Comparison of ENCODE assay signal across 23 mouse cellular contexts in genomic region chr11:116036671-116037070, GRCm38 (mm10). TPM values are rescaled to one million over a fixed set of nuclear protein-coding genes. Genes with fewer than 3 reads are reported as not detected.
DNase-seq lines count a peak whose midpoint lies in the region; ATAC-seq and TF ChIP-seq lines count a peak whose summit lies in the region.
"Had no signal": no experiment of that assay in that cellular context is flagged by ENCODE, and none has a peak within 500 bp of the region (broad histone marks: within the 10 kb centered on the region; RNA-seq: fewer than 3 reads in every experiment).

No protein-coding gene starts in this region.

- peak overlapping the region; percentile 66; the same call in 1 of the 2 replicates for H3K27ac ChIP-seq in layer of hippocampus, adult 2 months
- no peak overlapping the region for H3K27ac ChIP-seq in midbrain, embryonic 11.5 days (ENCODE audit: low read depth, low read length)
- H3K27ac ChIP-seq in midbrain, embryonic 16.5 days (ENCODE audit: low read length), result no peak overlapping the region
- H3K27ac ChIP-seq in CH12.LX (ENCODE audit: insufficient read depth, low read depth) (no peak overlapping the region), MEL (ENCODE audit: control insufficient read depth, low read depth, low read length) (no peak overlapping the region)
- no peak overlapping the region for H3K27ac ChIP-seq in cerebellum, adult 2 months (ENCODE audit: insufficient read depth, low read length)

- TF ChIP-seq CTCF in layer of hippocampus, adult 2 months (conservative IDR thresholded peaks at IDR 0.05), result no peak
- TF ChIP-seq CTCF in CH12.LX (conservative IDR thresholded peaks at IDR 0.05 in 1 of 2, IDR thresholded peaks at IDR 0.05 in 1 of 2; ENCODE audit: low read depth in 2 of 2, low read length in 2 of 2), result no peak
- no peak for TF ChIP-seq CTCF in MEL (IDR thresholded peaks at IDR 0.05 in 2 of 3, conservative IDR thresholded peaks at IDR 0.05 in 1 of 3; ENCODE audit: control insufficient read depth in 1 of 3, insufficient read depth in 1 of 3, low read depth in 2 of 3, low read length in 3 of 3, poor library complexity in 1 of 3, severe bottlenecking in 1 of 3)
- no peak for TF ChIP-seq CTCF in cerebellum, adult 2 months (IDR thresholded peaks at IDR 0.05; ENCODE audit: borderline replicate concordance, insufficient read depth, low read depth, low read length)

- no peak for ATAC-seq in midbrain, embryonic 11.5 days (ENCODE audit: low FRiP score)
- no peak for ATAC-seq in midbrain, embryonic 16.5 days
- ATAC-seq: activated CD4-positive, CD25-positive, alpha-beta regulatory T cell, adult 4 months; CD4-positive, CD25-positive, alpha-beta regulatory T cell, adult 4 months; Patski had no signal

- H3K9me3 ChIP-seq in midbrain, embryonic 11.5 days (ENCODE audit: control insufficient read depth, low read length), result no peaks in the 10 kb centered on the region
- no peaks in the 10 kb centered on the region for H3K9me3 ChIP-seq in midbrain, embryonic 16.5 days (replicated peaks; ENCODE audit: control insufficient read depth, low read length, poor library complexity, severe bottlenecking)
- H3K9me3 ChIP-seq in CH12.LX (replicated peaks; ENCODE audit: low read length), result peaks cover 4% of the 10 kb centered on the region
- H3K9me3 ChIP-seq in MEL (replicated peaks; ENCODE audit: insufficient read depth, low read length), result no peaks in the 10 kb centered on the region
- H3K9me3 ChIP-seq: G1E had no signal

- H3K4me2 ChIP-seq in midbrain, embryonic 11.5 days, result no peak overlapping the region
- no peak overlapping the region for H3K4me2 ChIP-seq in midbrain, embryonic 16.5 days (ENCODE audit: low read length)
- H3K4me2 ChIP-seq in CH12.LX (ENCODE audit: insufficient read depth, low read depth, poor library complexity, severe bottlenecking), result no peak overlapping the region

- dilution Hi-C loops in CH12.LX (cut with MboI; ENCODE audit: extremely low pct_ligation_motif_present, extremely low pct_unique_long_range_greater_than_20kb, low sequenced_read_pairs), result no loop called here

- no peaks in the 10 kb centered on the region for H3K27me3 ChIP-seq in midbrain, embryonic 11.5 days (ENCODE audit: control insufficient read depth, insufficient read depth, low read length)
- H3K27me3 ChIP-seq in midbrain, embryonic 16.5 days (ENCODE audit: control insufficient read depth, insufficient read depth, low read depth, low read length), result no peaks in the 10 kb centered on the region
- H3K27me3 ChIP-seq in CH12.LX (replicated peaks) (no peaks in the 10 kb centered on the region), MEL (ENCODE audit: control insufficient read depth in 1 of 2, insufficient read depth in 2 of 2, low read length in 2 of 2) (no peaks in the 10 kb centered on the region)
- no peaks in the 10 kb centered on the region for H3K27me3 ChIP-seq in cerebellum, adult 2 months (ENCODE audit: control insufficient read depth, insufficient read depth, low read length)
- H3K27me3 ChIP-seq: Patski had no signal

- no peak overlapping the region for H3K9ac ChIP-seq in midbrain, embryonic 11.5 days (ENCODE audit: low read length)
- H3K9ac ChIP-seq in midbrain, embryonic 16.5 days (ENCODE audit: low read depth, low read length), result no peak overlapping the region
- H3K9ac ChIP-seq in CH12.LX (ENCODE audit: insufficient read depth, low read depth) (no peak overlapping the region), MEL (ENCODE audit: control insufficient read depth, low read depth, low read length, poor library complexity, severe bottlenecking) (no peak overlapping the region)

- peaks cover 17% of the 10 kb centered on the region for H3K36me3 ChIP-seq in midbrain, embryonic 11.5 days (ENCODE audit: control insufficient read depth, insufficient read depth, low read length)
- no peaks in the 10 kb centered on the region for H3K36me3 ChIP-seq in midbrain, embryonic 16.5 days (ENCODE audit: control insufficient read depth, insufficient read depth, low read length)
- H3K36me3 ChIP-seq in CH12.LX (replicated peaks in 1 of 2; ENCODE audit: control insufficient read depth in 1 of 2, insufficient read depth in 1 of 2, low read length in 1 of 2) (peaks cover 30 to 71% of the 10 kb centered on the region in 2 experiments), MEL (ENCODE audit: control insufficient read depth in 1 of 2, insufficient read depth in 2 of 2, low read length in 2 of 2) (peaks cover 10 to 32% of the 10 kb centered on the region in 2 experiments)

- no peaks in the 10 kb centered on the region; the same call in 1 of the 2 replicates for H3K4me1 ChIP-seq in midbrain, embryonic 11.5 days (ENCODE audit: control insufficient read depth, insufficient read depth, low read length)
- peaks cover 3% of the 10 kb centered on the region for H3K4me1 ChIP-seq in midbrain, embryonic 16.5 days (ENCODE audit: control insufficient read depth, insufficient read depth, low read length)
- peaks cover 0 to 19% of the 10 kb centered on the region in 2 experiments; a peak in 2 of 4 replicates for H3K4me1 ChIP-seq in CH12.LX (ENCODE audit: control insufficient read depth in 1 of 2, insufficient read depth in 2 of 2)
- H3K4me1 ChIP-seq in MEL (ENCODE audit: control insufficient read depth in 1 of 2, insufficient read depth in 2 of 2, low read length in 2 of 2), result peaks cover under 1 to 13% of the 10 kb centered on the region in 2 experiments; a peak in 3 of 4 replicates
- peaks cover 21% of the 10 kb centered on the region for H3K4me1 ChIP-seq in cerebellum, adult 2 months (ENCODE audit: control insufficient read depth, insufficient read depth, low read length)

- no peak for DNase-seq in layer of hippocampus, adult 2 months (ENCODE audit: low spot score in 2 of 2)
- DNase-seq in layer of hippocampus, postnatal 36 days, result no peak
- peak; percentile 66 for DNase-seq in midbrain, embryonic 11.5 days (ENCODE audit: low spot score, missing footprints)
- DNase-seq in CH12.LX (ENCODE audit: extremely low read depth), result no peak
- DNase-seq in MEL (ENCODE audit: low read depth, low spot score), result no peak
- DNase-seq in urinary bladder, postnatal 36 days (ENCODE audit: low spot score in 2 of 2), result no peak
- no peak for DNase-seq in cerebellum, adult 2 months
- DNase-seq: adrenal gland, adult 2 months; adrenal gland, adult 8-10 months; adrenal gland, postnatal 10 days; adrenal gland, postnatal 14 days; adrenal gland, postnatal 25 days; adrenal gland, postnatal 36 days; B cell, adult 2 months; cerebellum, adult 11 months; cerebellum, adult 11-12 months; cerebellum, adult 18-20 months; cerebellum, adult 8-10 months had no signal

- in situ Hi-C loops in CH12.LX (cut with MboI; ENCODE audit: low pct_ligation_motif_present, low pct_unique_long_range_greater_than_20kb, low sequenced_read_pairs), result no loop called here

- no peak for TF ChIP-seq POLR2A in CH12.LX (IDR thresholded peaks at IDR 0.05; ENCODE audit: low read depth, low read length)
- TF ChIP-seq POLR2A in MEL (IDR thresholded peaks at IDR 0.05; ENCODE audit: control insufficient read depth in 1 of 2, insufficient read depth in 1 of 2, low read depth in 1 of 2, low read length in 2 of 2, poor library complexity in 1 of 2), result no peak
- no peak for TF ChIP-seq POLR2A in cerebellum, adult 2 months (IDR thresholded peaks at IDR 0.05; ENCODE audit: borderline replicate concordance, insufficient read depth, low read length)

- TF ChIP-seq EP300 in CH12.LX (IDR thresholded peaks at IDR 0.05; ENCODE audit: low read length) (no peak), MEL (IDR thresholded peaks at IDR 0.05; ENCODE audit: low read depth in 1 of 2, low read length in 2 of 2) (no peak)

- peaks cover 75% of the 10 kb centered on the region for H3K79me2 ChIP-seq in CH12.LX (replicated peaks; ENCODE audit: control insufficient read depth, extremely low read depth, insufficient read depth, poor library complexity, severe bottlenecking)
- H3K79me2 ChIP-seq in MEL (ENCODE audit: control insufficient read depth, insufficient read depth, low read length, poor library complexity), result peaks cover 38% of the 10 kb centered on the region

- 96% methylated on average over 3 of the region's 3 CpGs for WGBS in midbrain, embryonic 11.5 days
- WGBS in midbrain, embryonic 16.5 days, result 99% methylated on average over 3 of the region's 3 CpGs
- WGBS in cerebellum, adult 2 months, result 73% methylated on average over 3 of the region's 3 CpGs

- no peak overlapping the region for H3K4me3 ChIP-seq in layer of hippocampus, adult 2 months
- no peak overlapping the region for H3K4me3 ChIP-seq in midbrain, embryonic 11.5 days (ENCODE audit: low read depth, low read length)
- H3K4me3 ChIP-seq in midbrain, embryonic 16.5 days (ENCODE audit: low read depth, low read length), result no peak overlapping the region
- no peak overlapping the region for H3K4me3 ChIP-seq in CH12.LX (replicated peaks in 1 of 3; ENCODE audit: low read depth in 2 of 3, low read length in 2 of 3, poor library complexity in 1 of 3)
- no peak overlapping the region for H3K4me3 ChIP-seq in MEL (ENCODE audit: control insufficient read depth in 1 of 2, insufficient read depth in 1 of 2, low read depth in 2 of 2, low read length in 2 of 2)
- no peak overlapping the region for H3K4me3 ChIP-seq in cerebellum, adult 2 months (replicated peaks; ENCODE audit: insufficient read depth, low read depth, low read length)

- TF ChIP-seq RAD21 in CH12.LX (IDR thresholded peaks at IDR 0.05; ENCODE audit: low read depth, low read length), result no peak
- TF ChIP-seq RAD21 in MEL (IDR thresholded peaks at IDR 0.05; ENCODE audit: low read depth, low read length), result no peak

RNA-seq across cellular contexts. Expression of gene Unk, which starts 6.5 kb away (rescaled TPM):
- 10 to 100 TPM; 26.3 to 30.8 TPM for total RNA-seq in layer of hippocampus, adult 2 months (2021)
- 10 to 100 TPM; 19.4 to 21.9 TPM for total RNA-seq in layer of hippocampus, postnatal 36 days (2021)
- 23.4 and 24.1 TPM in 2 replicates for polyA plus RNA-seq in midbrain, embryonic 11.5 days (2014; fragmentation: Nextera tagmentation; extraction: Ambion mirVana)
- 36.4 and 36.6 TPM in 2 replicates for polyA plus RNA-seq in midbrain, embryonic 16.5 days (2015; fragmentation: Nextera tagmentation; extraction: Ambion mirVana)
- total RNA-seq in CH12.LX (2012; rRNA removed), result 22.2 and 24.7 TPM in 2 replicates
- 18.5 and 20.9 TPM in 2 replicates for total RNA-seq in CH12.LX (2014; rRNA removed)
- 30.5 and 35.0 TPM in 2 replicates for polyA plus RNA-seq in CH12.LX (2012; ENCODE audit: insufficient read length, low read depth)
- 21.7 and 24.0 TPM in 2 replicates for total RNA-seq in MEL (2012; rRNA removed)
- 10 to 100 TPM in 1 of 2 experiments, not detected in 1; 42.3 TPM for polyA plus RNA-seq in MEL (2012; ENCODE audit: insufficient read depth in 1 of 2, insufficient read length in 2 of 2, low read depth in 1 of 2, low replicate concordance in 2 of 2, missing spikeins in 1 of 2)
- 48.1 and 49.1 TPM in 2 replicates for polyA plus RNA-seq in cerebellum, adult 2 months (2012; rRNA removed)

RNA-seq across cellular contexts. Expression of gene H3f3b, which starts 8.9 kb away (rescaled TPM):
- total RNA-seq in layer of hippocampus, adult 2 months (2021), result 100 to 1,000 TPM; 285 to 322 TPM
- total RNA-seq in layer of hippocampus, postnatal 36 days (2021), result 100 to 1,000 TPM; 263 to 275 TPM
- 1,982 and 2,171 TPM in 2 replicates for polyA plus RNA-seq in midbrain, embryonic 11.5 days (2014; fragmentation: Nextera tagmentation; extraction: Ambion mirVana)
- polyA plus RNA-seq in midbrain, embryonic 16.5 days (2015; fragmentation: Nextera tagmentation; extraction: Ambion mirVana), result 2,051 and 2,173 TPM in 2 replicates
- total RNA-seq in CH12.LX (2012; rRNA removed) (340 and 455 TPM in 2 replicates), CH12.LX (2014; rRNA removed) (567 and 573 TPM in 2 replicates), MEL (2012; rRNA removed) (451 and 498 TPM in 2 replicates)
- polyA plus RNA-seq in CH12.LX (2012; ENCODE audit: insufficient read length, low read depth) (862 and 889 TPM in 2 replicates), MEL (2012; ENCODE audit: insufficient read depth in 1 of 2, insufficient read length in 2 of 2, low read depth in 1 of 2, low replicate concordance in 2 of 2, missing spikeins in 1 of 2) (100 to 1,000 TPM in 1 of 2 experiments, 10 to 100 TPM in 1; 96.6 to 767 TPM)
- polyA plus RNA-seq in cerebellum, adult 2 months (2012; rRNA removed), result 456 and 541 TPM in 2 replicates

RNA-seq across cellular contexts. Expression of gene Galk1, which starts 24.2 kb away (rescaled TPM):
- 10 to 100 TPM; 13.3 to 13.5 TPM for total RNA-seq in layer of hippocampus, adult 2 months (2021)
- 10 to 100 TPM; 13.4 to 14.2 TPM for total RNA-seq in layer of hippocampus, postnatal 36 days (2021)
- 82.5 and 93.4 TPM in 2 replicates for polyA plus RNA-seq in midbrain, embryonic 11.5 days (2014; fragmentation: Nextera tagmentation; extraction: Ambion mirVana)
- polyA plus RNA-seq in midbrain, embryonic 16.5 days (2015; fragmentation: Nextera tagmentation; extraction: Ambion mirVana), result 57.2 and 64.1 TPM in 2 replicates
- total RNA-seq in CH12.LX (2012; rRNA removed) (340 and 413 TPM in 2 replicates), CH12.LX (2014; rRNA removed) (228 and 263 TPM in 2 replicates), MEL (2012; rRNA removed) (253 and 322 TPM in 2 replicates)
- polyA plus RNA-seq in CH12.LX (2012; ENCODE audit: insufficient read length, low read depth) (293 and 300 TPM in 2 replicates), MEL (2012; ENCODE audit: insufficient read depth in 1 of 2, insufficient read length in 2 of 2, low read depth in 1 of 2, low replicate concordance in 2 of 2, missing spikeins in 1 of 2) (100 to 1,000 TPM in 1 of 2 experiments, not detected in 1; 326 TPM)
- polyA plus RNA-seq in cerebellum, adult 2 months (2012; rRNA removed), result 14.8 and 15.1 TPM in 2 replicates

RNA-seq across cellular contexts. Expression of gene Unc13d, which starts 41.1 kb away (rescaled TPM):
- total RNA-seq in layer of hippocampus, adult 2 months (2021), result 1 to 10 TPM; 1.3 to 2.1 TPM
- total RNA-seq in layer of hippocampus, postnatal 36 days (2021), result 1 to 10 TPM; 1.9 to 2.4 TPM
- polyA plus RNA-seq in midbrain, embryonic 11.5 days (2014; fragmentation: Nextera tagmentation; extraction: Ambion mirVana), result 0.82 and 1.1 TPM in 2 replicates
- 0.78 and 0.93 TPM in 2 replicates for polyA plus RNA-seq in midbrain, embryonic 16.5 days (2015; fragmentation: Nextera tagmentation; extraction: Ambion mirVana)
- total RNA-seq in CH12.LX (2012; rRNA removed) (12.2 and 14.0 TPM in 2 replicates), CH12.LX (2014; rRNA removed) (8.9 and 9.6 TPM in 2 replicates), MEL (2012; rRNA removed) (146 and 176 TPM in 2 replicates)
- polyA plus RNA-seq in CH12.LX (2012; ENCODE audit: insufficient read length, low read depth) (15.7 and 16.8 TPM in 2 replicates), MEL (2012; ENCODE audit: insufficient read depth in 1 of 2, insufficient read length in 2 of 2, low read depth in 1 of 2, low replicate concordance in 2 of 2, missing spikeins in 1 of 2) (100 to 1,000 TPM in 1 of 2 experiments, not detected in 1; 115 TPM)
- 3.8 and 5.7 TPM in 2 replicates for polyA plus RNA-seq in cerebellum, adult 2 months (2012; rRNA removed)

RNA-seq across cellular contexts. Expression of gene Wbp2, which starts 50.1 kb away (rescaled TPM):
- total RNA-seq in layer of hippocampus, adult 2 months (2021), result 100 to 1,000 TPM; 417 to 440 TPM
- total RNA-seq in layer of hippocampus, postnatal 36 days (2021), result 100 to 1,000 TPM; 402 to 404 TPM
- polyA plus RNA-seq in midbrain, embryonic 11.5 days (2014; fragmentation: Nextera tagmentation; extraction: Ambion mirVana), result 84.9 and 86.8 TPM in 2 replicates
- polyA plus RNA-seq in midbrain, embryonic 16.5 days (2015; fragmentation: Nextera tagmentation; extraction: Ambion mirVana), result 159 and 206 TPM in 2 replicates
- total RNA-seq in CH12.LX (2012; rRNA removed), result 27.1 and 30.7 TPM in 2 replicates
- 14.0 and 15.2 TPM in 2 replicates for total RNA-seq in CH12.LX (2014; rRNA removed)
- 70.8 and 97.1 TPM in 2 replicates for polyA plus RNA-seq in CH12.LX (2012; ENCODE audit: insufficient read length, low read depth)
- 16.5 and 19.4 TPM in 2 replicates for total RNA-seq in MEL (2012; rRNA removed)
- 10 to 100 TPM in 1 of 2 experiments, not detected in 1; 75.8 TPM for polyA plus RNA-seq in MEL (2012; ENCODE audit: insufficient read depth in 1 of 2, insufficient read length in 2 of 2, low read depth in 1 of 2, low replicate concordance in 2 of 2, missing spikeins in 1 of 2)
- 509 and 539 TPM in 2 replicates for polyA plus RNA-seq in cerebellum, adult 2 months (2012; rRNA removed)
